Mouse (Mus musculus) urinary bladder, postnatal 4 days (tissue): ENCODE measurements around the gene Strn4.

Experiments used
- DNase-seq, 2 experiments: peaks; one replicate each; pipeline ENCODE4 v3.0.0; 2021 to 2022; ENCODE audit warnings: low spot score in 2 of 2

Strn4 gene

DNA sequence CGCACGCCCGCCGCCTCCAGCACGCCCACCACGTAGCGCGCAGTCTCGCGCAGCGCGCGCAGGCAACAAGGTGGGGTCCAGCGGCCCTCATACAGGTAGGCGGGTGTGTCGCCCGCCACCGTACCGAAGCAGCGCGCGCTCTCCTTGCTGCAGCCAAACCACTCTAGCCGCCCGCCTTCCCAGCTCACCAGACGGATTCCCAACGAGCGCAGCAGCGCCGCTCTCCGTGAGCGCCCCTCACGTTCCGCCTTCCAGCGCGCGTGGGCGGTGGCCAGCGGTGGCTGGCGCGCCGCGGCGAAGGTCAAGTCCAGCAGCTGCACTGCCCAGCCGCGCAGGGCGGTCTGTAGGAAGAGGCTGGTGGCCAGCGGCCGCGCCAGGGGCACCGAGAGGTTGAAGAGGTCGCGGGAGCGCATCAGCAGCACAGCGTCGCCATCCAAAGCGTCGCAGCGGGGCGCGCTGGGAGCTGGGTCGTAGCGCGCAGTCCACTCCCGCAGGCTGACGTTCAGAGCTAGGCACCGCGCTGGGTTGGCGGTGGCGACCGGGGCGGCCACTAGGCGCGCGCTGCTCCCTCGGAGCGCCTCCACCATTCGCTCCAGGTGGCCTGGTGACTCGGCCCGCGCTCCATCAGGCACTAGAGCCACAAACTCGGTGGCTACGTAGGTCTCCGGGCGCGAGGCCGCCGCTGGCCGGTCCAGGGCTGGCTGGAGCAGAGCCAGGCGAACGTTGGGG lies 4.6 kb upstream of the Strn4 start:
- DNase-seq = peak in 1 of 2 experiments; percentile 33

DNA sequence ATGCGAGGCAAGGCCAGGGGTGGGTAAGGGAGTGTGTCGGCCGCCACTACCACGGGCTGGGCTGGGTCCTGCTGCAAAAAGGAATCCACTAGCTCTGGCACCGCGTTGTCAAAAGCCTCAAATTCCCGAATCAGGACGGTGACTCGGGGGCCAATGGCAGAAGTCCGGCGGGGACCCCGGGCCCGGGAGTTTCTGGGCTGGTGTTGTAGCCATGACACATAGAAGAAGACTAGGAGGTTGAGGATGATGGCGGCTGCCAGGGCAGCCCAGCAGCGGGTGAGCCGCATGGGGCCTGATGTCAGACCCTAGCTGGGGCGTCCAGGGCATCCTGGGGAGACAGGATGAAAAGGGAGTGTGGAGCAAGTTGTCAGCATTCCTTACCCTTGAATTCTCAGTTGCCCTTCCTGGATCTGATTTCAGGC lies 4.0 kb upstream of the Strn4 start:
- no peak for DNase-seq

GRCm38 (mm10) chr7:16812505-16812904 lies 3.2 kb upstream of the Strn4 start:
- no peak for DNase-seq

- peak; percentile 75 to 76 for DNase-seq
These were observed 387 bp downstream of the Strn4 start for GRCm38 (mm10) chr7:16816078-16816474.

GRCm38 (mm10) chr7:16816475-16817122 lies 910 bp downstream of the Strn4 start, which contains the start of gene Fkrp:
Gene Fkrp, minus strand, starts transcription at chr7:16816732.
- peak in 1 of 2 experiments; percentile 52 for DNase-seq

DNA sequence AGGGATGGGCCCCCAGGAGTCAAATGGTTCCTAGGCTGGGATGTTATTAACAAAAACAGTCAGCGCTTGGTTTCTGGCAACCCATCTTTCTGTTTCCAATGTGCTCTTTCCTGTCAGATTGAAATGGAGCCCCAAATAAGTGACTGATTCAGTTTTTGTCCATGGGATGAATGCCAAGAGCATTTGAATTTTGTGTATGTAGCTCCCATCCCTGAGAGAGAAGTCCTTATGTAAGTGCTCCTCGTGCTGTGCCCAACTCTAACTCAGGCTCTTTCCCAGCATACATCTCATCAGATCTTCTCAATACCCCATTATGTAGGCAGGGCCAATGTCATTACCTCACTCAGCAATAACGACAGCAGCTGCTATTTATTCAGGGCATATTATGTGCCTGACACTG lies 2.0 kb downstream of the Strn4 start:
- DNase-seq = no peak

- DNase-seq = no peak
These were observed 4.1 kb downstream of the Strn4 start for GRCm38 (mm10) chr7:16819794-16820193.

DNA sequence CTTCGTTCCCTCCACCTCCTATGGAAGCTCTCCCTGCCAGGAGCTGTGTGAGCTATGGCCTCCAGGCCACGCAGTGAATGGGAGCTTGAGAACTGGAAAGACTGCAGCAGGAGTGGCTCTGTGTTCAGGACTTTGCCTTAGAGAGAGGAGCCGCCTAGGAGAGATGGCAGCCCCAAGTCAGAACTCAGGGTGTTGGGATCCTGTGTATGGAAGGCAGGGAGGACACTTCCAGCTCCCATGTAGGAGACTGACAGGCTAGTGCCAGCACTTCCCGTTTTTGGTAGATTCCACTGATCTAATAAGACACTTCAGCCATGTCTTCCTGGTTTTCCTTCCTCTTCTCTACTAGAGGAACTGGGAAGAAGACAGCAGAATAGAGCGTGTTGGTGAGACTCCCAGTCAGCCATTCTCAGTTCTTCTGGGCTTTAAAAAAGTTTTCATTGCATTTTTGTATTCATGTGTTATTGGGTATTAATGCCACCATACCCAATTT lies 4.6 kb downstream of the Strn4 start:
- DNase-seq = no peak

DNA sequence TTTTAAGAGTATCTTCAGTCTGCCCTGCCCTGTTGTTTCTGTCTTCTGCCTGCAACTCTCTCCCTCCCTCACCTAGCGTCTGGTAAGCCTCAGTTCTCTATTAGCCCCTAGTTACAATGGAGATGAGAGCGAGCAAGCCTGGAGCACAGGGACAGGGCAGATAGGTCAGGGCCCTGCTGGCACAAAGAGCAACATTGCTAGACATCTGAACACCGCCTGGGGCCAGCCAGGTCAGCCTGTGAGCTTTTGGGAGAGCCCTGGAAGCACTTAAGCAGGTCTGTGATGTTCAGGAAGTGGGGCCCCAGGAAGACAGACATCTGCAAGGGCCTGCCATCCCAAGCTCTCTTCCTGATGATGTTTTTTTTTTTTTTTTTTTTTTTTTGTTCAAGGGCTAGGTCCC lies 5.4 kb downstream of the Strn4 start:
- no peak for DNase-seq

- no peak for DNase-seq
These were observed 6.0 kb downstream of the Strn4 start for GRCm38 (mm10) chr7:16821669-16822101.

- DNase-seq = no peak
These were observed 8.0 kb downstream of the Strn4 start for GRCm38 (mm10) chr7:16823734-16824133.

- DNase-seq = no peak
These were observed 10.1 kb downstream of the Strn4 start for GRCm38 (mm10) chr7:16825785-16826184.

DNA sequence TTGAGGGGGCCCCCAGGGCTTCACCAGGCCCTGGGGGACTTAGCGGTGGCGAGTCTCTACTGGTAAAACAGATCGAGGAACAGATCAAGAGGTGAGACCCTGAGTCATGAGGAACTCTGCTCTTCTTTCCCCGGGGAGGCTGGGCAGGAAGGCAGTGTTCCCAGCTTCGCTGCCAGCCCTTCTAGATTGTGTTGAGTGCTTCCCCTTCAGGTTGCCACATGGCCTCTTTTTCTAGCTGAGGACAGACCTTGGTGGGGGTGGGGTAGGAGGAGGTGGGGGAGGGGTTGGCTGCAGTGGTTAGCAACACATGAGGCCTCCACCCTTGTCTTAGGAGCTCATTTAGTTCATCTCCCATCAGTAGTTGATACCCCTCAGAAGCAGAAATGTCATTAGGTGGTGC lies 10.9 kb downstream of the Strn4 start:
- no peak for DNase-seq

- DNase-seq = no peak
These were observed 11.6 kb downstream of the Strn4 start for GRCm38 (mm10) chr7:16827274-16827673.

DNA sequence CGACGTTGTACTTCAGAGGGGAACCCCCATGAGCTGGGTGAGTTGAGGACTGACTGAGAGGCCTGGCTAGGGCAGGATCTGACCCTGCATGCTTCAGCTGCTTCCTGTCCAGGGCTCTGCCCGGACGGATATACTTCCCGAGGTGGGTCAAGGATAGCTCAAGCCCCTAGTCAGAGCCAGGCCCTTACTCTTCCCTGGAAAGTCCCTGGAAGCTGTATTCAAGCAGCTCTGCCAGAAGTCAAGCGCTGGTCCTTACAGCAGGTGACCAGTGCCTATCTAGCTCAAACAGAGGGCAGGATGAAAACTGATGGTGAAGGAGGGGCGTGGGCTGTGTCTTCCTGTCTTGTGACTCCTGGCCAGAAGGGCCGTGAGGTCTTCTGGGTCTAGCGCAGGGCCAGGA lies 14.8 kb downstream of the Strn4 start:
- DNase-seq = no peak

DNA sequence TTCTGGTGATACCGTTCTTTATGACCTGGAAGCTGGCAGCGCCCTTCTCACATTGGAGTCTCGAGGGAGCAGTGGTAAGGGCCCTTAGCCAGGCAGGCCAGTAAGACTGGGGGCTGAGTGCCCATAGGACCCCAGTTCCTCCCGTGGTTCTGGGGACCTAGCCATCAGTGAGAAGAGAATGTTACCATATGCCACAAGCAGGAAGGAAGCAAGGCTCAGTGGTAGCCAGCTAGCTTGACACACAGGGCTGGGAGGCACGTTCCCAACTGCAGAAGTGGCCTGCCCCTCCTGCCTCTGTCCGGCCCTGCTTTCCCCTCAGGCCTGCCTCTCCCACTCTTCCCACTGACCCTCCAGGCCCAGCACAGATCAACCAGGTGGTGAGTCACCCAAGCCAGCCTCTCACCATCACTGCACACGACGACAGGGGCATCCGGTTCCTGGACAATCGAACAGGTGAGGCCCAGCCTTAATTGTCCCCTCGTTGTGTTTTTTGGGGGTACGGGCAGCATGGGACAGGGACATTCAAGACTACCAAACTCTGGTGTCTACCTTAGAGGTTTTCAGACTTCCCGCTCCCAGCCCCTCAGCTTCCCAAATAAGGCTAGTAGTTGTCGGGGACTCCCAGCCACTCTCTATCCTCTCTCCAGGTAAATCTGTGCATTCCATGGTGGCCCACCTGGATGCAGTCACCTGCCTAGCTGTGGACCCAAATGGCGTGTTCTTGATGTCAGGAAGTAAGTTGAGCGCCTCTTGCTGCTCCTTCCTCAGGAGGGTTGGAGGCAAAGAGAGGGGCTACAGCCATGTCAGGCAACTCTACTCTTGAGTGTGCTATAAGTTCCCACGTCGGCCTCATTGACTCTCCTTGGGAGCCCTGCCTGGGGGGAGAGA lies 22.5 kb downstream of the Strn4 start:
- DNase-seq = no peak

DNA sequence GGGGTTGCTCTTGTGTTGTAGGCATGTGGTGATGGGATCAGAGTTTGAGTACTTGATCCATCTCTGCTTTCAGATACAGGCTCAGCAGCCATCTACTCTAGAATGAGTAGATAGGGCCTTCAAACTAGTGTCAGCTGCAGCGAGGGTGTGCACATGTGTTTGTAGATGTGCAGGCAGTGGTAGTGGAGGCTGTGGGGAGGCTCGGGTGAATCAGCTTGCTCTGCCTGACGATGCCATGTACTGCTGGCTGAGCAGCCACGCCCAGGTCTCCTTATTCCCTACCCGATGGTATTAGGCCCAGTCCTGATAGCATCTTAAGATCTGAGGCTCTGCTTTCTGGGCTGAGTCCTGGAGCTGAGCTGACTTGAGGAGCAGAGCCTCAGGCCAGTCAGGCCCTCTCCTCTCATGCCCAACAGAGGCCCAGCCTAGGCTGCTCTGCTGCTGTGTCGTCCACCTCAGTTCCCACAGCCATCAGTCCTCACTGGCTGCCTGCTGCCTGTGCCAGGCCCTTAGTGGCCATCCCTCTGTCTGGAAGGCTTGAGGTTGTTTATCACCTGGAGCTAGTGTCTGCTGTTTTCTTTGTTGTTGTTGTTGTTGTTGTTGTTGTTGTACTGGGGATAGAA lies 23.2 kb downstream of the Strn4 start:
- DNase-seq = no peak

DNA sequence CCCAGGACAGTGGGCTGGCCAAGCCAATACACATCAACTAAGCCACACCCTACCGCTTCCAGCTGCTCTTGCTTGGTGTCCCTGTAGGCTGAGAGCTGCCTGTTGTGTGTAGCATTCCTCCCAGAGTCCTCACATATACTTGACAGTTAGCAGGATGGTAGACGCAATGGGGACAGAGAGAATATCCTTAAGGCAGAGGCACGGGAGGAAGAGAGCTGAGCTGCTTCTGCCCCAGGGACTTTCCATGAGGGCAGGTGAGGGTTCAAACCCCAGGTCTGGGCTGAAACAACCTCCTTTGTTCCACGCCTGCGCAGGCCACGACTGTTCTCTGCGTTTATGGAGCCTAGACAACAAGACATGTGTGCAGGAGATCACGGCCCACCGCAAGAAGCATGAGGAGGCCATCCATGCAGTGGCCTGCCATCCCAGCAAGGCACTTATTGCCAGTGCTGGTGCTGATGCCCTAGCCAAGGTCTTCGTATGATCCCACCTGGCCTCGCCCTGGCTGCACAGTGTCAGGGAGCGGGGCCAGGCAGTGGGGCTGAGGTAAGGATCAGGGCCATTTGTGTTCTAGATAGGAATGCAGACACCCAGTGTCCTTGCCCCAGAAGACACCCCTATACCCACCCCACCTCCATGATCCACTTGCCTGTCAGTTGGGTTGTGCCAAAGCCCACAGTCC lies 23.9 kb downstream of the Strn4 start:
- DNase-seq = no peak

GRCm38 (mm10) chr7:16840109-16840491 lies 24.4 kb downstream of the Strn4 start:
- DNase-seq = no peak

DNA sequence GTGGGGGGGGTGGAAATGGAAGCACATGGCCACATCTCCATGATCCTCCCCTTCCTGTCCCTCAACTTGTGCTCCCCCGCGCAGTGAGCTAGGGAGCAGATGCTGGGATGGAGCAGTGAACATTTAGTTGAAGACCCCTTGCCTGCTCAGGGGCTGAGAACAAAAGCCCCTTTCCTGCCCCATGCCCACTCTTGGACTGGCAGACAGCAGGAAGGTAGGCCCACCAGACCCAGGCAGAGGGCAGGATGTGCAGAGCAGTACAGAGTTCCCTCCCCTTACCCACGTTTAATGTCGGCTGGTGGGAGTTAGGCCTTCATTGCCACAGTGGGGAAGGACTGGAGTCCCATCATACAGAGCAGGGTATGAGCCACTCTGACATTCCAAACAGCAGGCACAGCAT lies 25.4 kb downstream of the Strn4 start:
- DNase-seq = no peak
